7 mouse cellular contexts compared by ENCODE assay signal in the genomic region with DNA sequence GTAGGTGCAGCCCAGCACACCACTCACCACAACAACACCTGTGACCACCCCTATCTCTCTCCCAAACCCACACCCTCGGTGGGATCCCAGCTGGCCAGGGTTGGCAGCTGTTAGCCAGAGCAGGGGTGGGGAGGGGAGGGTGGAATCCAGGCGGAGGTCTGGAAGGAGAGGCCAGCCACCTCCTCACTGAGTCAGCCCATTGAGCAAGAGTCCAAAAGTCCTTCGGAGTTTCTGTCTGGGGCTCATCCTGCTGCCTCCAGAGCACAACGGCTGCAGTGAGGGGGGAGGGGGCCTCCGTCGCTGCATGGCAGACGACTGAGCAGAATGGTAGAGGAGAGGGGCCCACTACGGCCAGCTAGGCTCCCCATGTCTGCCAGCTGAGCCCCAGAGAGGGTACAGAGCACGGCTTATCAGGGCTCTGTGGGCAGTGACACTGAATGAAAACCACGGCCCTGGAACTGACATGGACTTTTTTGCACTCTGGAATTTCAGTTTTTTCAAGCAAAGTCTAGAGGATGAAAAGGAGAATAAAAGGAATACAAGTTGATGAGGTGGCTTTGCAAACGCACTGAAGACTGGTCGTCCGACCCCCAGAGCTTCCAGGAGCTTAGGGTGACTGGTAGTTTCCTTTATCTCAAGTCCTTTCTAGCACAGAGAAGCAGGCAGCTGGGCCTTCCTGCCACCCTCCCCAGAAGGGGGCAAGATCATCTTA. TPM values are rescaled to one million over a fixed set of nuclear protein-coding genes. Genes with fewer than 3 reads are reported as not detected.
DNase-seq lines count a peak whose midpoint lies in the region; ATAC-seq lines count a peak whose summit lies in the region.

No protein-coding gene starts in this region.

- peak; percentile 77 for ATAC-seq in intestine, embryonic 16.5 days
- peak; percentile 64 for ATAC-seq in liver, embryonic 15.5 days (ENCODE audit: insufficient read depth)
- ATAC-seq in megakaryocyte, adult 5-6 weeks (ENCODE audit: poor library complexity, severe bottlenecking): no peak

- no peaks in the 10 kb centered on the region for H3K9me3 ChIP-seq in intestine, embryonic 16.5 days (ENCODE audit: control insufficient read depth, low read length)
- no peaks in the 10 kb centered on the region for H3K9me3 ChIP-seq in liver, embryonic 15.5 days (replicated peaks)

- H3K9ac ChIP-seq in intestine, embryonic 16.5 days (ENCODE audit: low read depth, low read length): peak overlapping the region; percentile 69
- no peak overlapping the region for H3K9ac ChIP-seq in liver, embryonic 15.5 days

- H3K4me3 ChIP-seq in intestine, embryonic 16.5 days (ENCODE audit: low read length): peak overlapping the region; percentile 68
- H3K4me3 ChIP-seq in liver, embryonic 15.5 days (replicated peaks): no peak overlapping the region

- H3K36me3 ChIP-seq in intestine, embryonic 16.5 days (ENCODE audit: control insufficient read depth, insufficient read depth, low read length): peaks cover 10% of the 10 kb centered on the region
- H3K36me3 ChIP-seq in liver, embryonic 15.5 days (replicated peaks): no peaks in the 10 kb centered on the region

- H3K27me3 ChIP-seq in intestine, embryonic 16.5 days (replicated peaks; ENCODE audit: control insufficient read depth, insufficient read depth, low read length): no peaks in the 10 kb centered on the region
- H3K27me3 ChIP-seq in liver, embryonic 15.5 days: peaks cover 47% of the 10 kb centered on the region

- WGBS in intestine, embryonic 16.5 days: 10% methylated on average over 13 of the region's 13 CpGs
- 15% methylated on average over 13 of the region's 13 CpGs for WGBS in liver, embryonic 15.5 days (ENCODE audit: insufficient replicate concordance)

- H3K4me2 ChIP-seq in intestine, embryonic 16.5 days (ENCODE audit: low read depth, low read length): peak overlapping the region; percentile 88
- H3K4me2 ChIP-seq in liver, embryonic 15.5 days: peak overlapping the region; percentile 41

- H3K4me1 ChIP-seq in intestine, embryonic 16.5 days (ENCODE audit: control insufficient read depth, insufficient read depth, low read length): peaks cover 60% of the 10 kb centered on the region
- H3K4me1 ChIP-seq in liver, embryonic 15.5 days (replicated peaks): peaks cover 22% of the 10 kb centered on the region

- peak overlapping the region; percentile 97 for H3K27ac ChIP-seq in intestine, embryonic 16.5 days (ENCODE audit: low read length)
- H3K27ac ChIP-seq in liver, embryonic 15.5 days (replicated peaks): peak overlapping the region; percentile 30; the same call in 1 of the 2 replicates

- peak; percentile 90 for DNase-seq in NIH3T3 (ENCODE audit: low read depth)
- DNase-seq in adrenal gland, postnatal 25 days: peak; percentile 62
- DNase-seq in yolk sac, embryonic 10.5 days (ENCODE audit: low spot score): peak; percentile 90
- no peak for DNase-seq in spleen, postnatal 36 days (ENCODE audit: low spot score in 2 of 2)

RNA-seq across cellular contexts. Expression of a gene that starts 5.6 kb away (rescaled TPM):
- not detected in 2 replicates for total RNA-seq in adrenal gland, postnatal 25 days (2021)
- 32.6 and 33.4 TPM in 2 replicates for polyA plus RNA-seq in intestine, embryonic 16.5 days (2015; fragmentation: Nextera tagmentation; extraction: Ambion mirVana)
- polyA plus RNA-seq in liver, embryonic 15.5 days (2015; fragmentation: Nextera tagmentation; extraction: Ambion mirVana): 0.18 and 0.31 TPM in 2 replicates
- not detected in 2 replicates for total RNA-seq in megakaryocyte, adult 5-6 weeks (2015)
- not detected in 2 replicates for total RNA-seq in megakaryocyte, adult 5-6 weeks (2017)

RNA-seq across cellular contexts. Expression of a gene that starts 15.9 kb away (rescaled TPM):
- total RNA-seq in adrenal gland, postnatal 25 days (2021): not detected in 2 replicates
- polyA plus RNA-seq in intestine, embryonic 16.5 days (2015; fragmentation: Nextera tagmentation; extraction: Ambion mirVana): 0.28 and 0.56 TPM in 2 replicates
- polyA plus RNA-seq in liver, embryonic 15.5 days (2015; fragmentation: Nextera tagmentation; extraction: Ambion mirVana): not detected in 2 replicates
- total RNA-seq in megakaryocyte, adult 5-6 weeks (2015): not detected in 2 replicates
- total RNA-seq in megakaryocyte, adult 5-6 weeks (2017): not detected in 2 replicates

RNA-seq across cellular contexts. Expression of a gene that starts 32.2 kb away (rescaled TPM):
- not detected in 2 replicates for total RNA-seq in adrenal gland, postnatal 25 days (2021)
- polyA plus RNA-seq in intestine, embryonic 16.5 days (2015; fragmentation: Nextera tagmentation; extraction: Ambion mirVana): not detected in 2 replicates
- polyA plus RNA-seq in liver, embryonic 15.5 days (2015; fragmentation: Nextera tagmentation; extraction: Ambion mirVana): not detected in 2 replicates
- total RNA-seq in megakaryocyte, adult 5-6 weeks (2015): not detected in 2 replicates
- not detected in 2 replicates for total RNA-seq in megakaryocyte, adult 5-6 weeks (2017)

Comparison
In these comparisons a context has a peak if more than half of its experiments do, and no peak if none do; other contexts are left out.
1. DNase-seq: peak in NIH3T3 (single experiment), adrenal gland, postnatal 25 days (single experiment) and yolk sac, embryonic 10.5 days (single experiment); none in spleen, postnatal 36 days (0 of 2).